Mouse (Mus musculus) bone marrow macrophage, adult 2 months (primary cell): ENCODE measurements around the gene C130026I21Rik.
"Not testable (repeated sequence)": the region's sequence is repeated elsewhere in the genome, so short reads cannot be mapped to it uniquely, and the experiment has no call there.

Experiments used
- CTCF ChIP-seq: IDR thresholded peaks from 2 replicates; pipeline ENCODE4 v1.5.1; 2012; ENCODE audit warnings: low read depth, mild to moderate bottlenecking, low read length, moderate library complexity
- POLR2A ChIP-seq: IDR thresholded peaks from 2 replicates; pipeline ENCODE4 v1.6.1; 2012; ENCODE audit warnings: mild to moderate bottlenecking, low read depth, low read length, borderline replicate concordance

DNA sequence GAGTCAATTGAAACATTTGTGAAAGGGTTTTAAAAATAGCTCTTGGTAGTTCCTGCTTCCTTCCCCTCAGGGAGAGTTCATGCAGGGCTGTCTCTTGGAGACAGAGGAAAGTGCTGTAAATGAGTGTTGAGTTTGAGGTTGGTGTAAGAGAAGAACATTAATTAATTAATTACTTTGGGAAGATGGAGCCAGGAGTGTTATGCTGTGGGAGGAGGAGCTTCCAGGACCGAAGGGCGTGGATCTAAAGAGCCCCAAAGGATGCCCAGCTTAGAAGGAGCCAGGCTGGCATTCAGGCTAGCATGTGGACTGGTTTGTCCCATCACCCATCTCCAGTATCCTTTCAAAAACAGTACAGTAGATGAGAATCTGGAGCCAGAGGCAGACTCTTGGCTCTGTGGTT is 277.1 kb downstream of the C130026I21Rik start:
- not testable (repeated sequence) for TF ChIP-seq POLR2A, CTCF
